ENCODE assay signal across 8 mouse cellular contexts in the genomic region with DNA sequence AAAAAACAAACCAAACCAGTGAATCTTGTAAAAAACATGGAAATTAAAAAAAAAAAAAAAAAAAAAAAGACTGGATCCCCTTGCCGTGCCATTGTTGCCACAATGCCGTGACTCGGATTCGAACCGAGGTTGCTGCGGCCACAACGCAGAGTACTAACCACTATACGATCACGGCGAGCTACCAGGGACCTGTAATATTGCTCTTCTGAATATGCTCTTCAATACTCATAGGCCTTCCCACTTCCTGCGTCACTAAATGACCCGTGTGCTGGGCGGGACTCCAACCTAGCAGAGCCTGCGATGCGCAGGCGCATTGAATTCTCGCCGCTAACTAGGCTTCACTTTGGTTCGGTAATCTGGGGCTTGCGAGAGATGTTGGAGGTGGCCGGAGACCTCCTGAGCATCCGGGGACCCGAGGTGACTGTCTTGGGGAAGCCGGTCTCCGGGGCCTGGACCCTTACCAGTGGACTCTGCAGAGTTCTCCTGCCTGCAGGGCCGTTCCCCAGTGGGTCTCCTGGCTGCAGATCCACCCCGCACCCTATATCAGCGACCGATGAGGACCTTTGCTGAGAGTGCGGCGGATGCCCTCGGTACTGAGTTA. TPM values are rescaled to one million over a fixed set of nuclear protein-coding genes. Genes with fewer than 3 reads are reported as not detected.
A peak's percentile ranks its signal among the peaks of the same experiment; 100 is the strongest.
DNase-seq lines count a peak whose midpoint lies in the region; ATAC-seq and TF ChIP-seq lines count a peak whose summit lies in the region.

No protein-coding gene starts in this region.

- peak overlapping the region; percentile 73 for H3K9ac ChIP-seq in heart, embryonic 12.5 days
- H3K9ac ChIP-seq in kidney, postnatal 0 days (ENCODE audit: low read depth, low read length) = peak overlapping the region; percentile 56
- peak overlapping the region; percentile 58 for H3K9ac ChIP-seq in liver, embryonic 11.5 days (ENCODE audit: low read depth, low read length)
- H3K9ac ChIP-seq in stomach, embryonic 14.5 days (replicated peaks; ENCODE audit: low read depth, low read length) = peak overlapping the region; percentile 58; the same call in 1 of the 2 replicates

- under 1% methylated on average over 32 of the region's 32 CpGs for WGBS in heart, embryonic 12.5 days
- under 1% methylated on average over 32 of the region's 32 CpGs for WGBS in kidney, postnatal 0 days
- under 1% methylated on average over 32 of the region's 32 CpGs for WGBS in liver, embryonic 11.5 days
- WGBS in stomach, embryonic 14.5 days = under 1% methylated on average over 32 of the region's 32 CpGs

- peaks cover 9% of the 10 kb centered on the region for H3K4me1 ChIP-seq in heart, embryonic 12.5 days (replicated peaks)
- H3K4me1 ChIP-seq in kidney, postnatal 0 days (replicated peaks; ENCODE audit: insufficient read depth, low read length) = 0 out of 2 replicates have a peak, but pooled peaks cover 5% of the 10 kb centered on the region
- no peaks in the 10 kb centered on the region for H3K4me1 ChIP-seq in liver, embryonic 11.5 days (replicated peaks; ENCODE audit: control insufficient read depth, insufficient read depth, low read length)
- H3K4me1 ChIP-seq in stomach, embryonic 14.5 days (ENCODE audit: control insufficient read depth, insufficient read depth, low read length) = no peaks in the 10 kb centered on the region

- DNase-seq in B cell, adult 2 months = peak; percentile 93 to 96
- DNase-seq in brain, adult 2 months (ENCODE audit: low read depth, low spot score) = peak; percentile 98
- DNase-seq in kidney, postnatal 0 days (ENCODE audit: low spot score) = peak; percentile 97
- peak; percentile 90 for DNase-seq in liver, embryonic 11.5 days (ENCODE audit: low spot score)
- peak; percentile 100 for DNase-seq in naive thymus-derived CD4-positive, alpha-beta T cell, adult 2 months (ENCODE audit: low read depth)

- H3K27ac ChIP-seq in heart, embryonic 12.5 days (ENCODE audit: poor library complexity, severe bottlenecking) = peak overlapping the region; percentile 88
- peak overlapping the region; percentile 77 for H3K27ac ChIP-seq in kidney, postnatal 0 days
- H3K27ac ChIP-seq in liver, embryonic 11.5 days (ENCODE audit: low read depth, low read length) = peak overlapping the region; percentile 56
- H3K27ac ChIP-seq in stomach, embryonic 14.5 days (ENCODE audit: low read length) = peak overlapping the region; percentile 89

- H3K4me3 ChIP-seq in heart, embryonic 12.5 days = peak overlapping the region; percentile 73
- H3K4me3 ChIP-seq in kidney, postnatal 0 days (replicated peaks; ENCODE audit: low read depth, low read length) = peak overlapping the region; percentile 73
- peak overlapping the region; percentile 69 for H3K4me3 ChIP-seq in liver, embryonic 11.5 days (ENCODE audit: low read depth, low read length)
- H3K4me3 ChIP-seq in stomach, embryonic 14.5 days (ENCODE audit: low read depth, low read length) = peak overlapping the region; percentile 72

- ATAC-seq in erythroblast, adult 5-6 weeks (replicated peaks; ENCODE audit: low FRiP score, poor library complexity, severe bottlenecking) = peak; percentile 79
- ATAC-seq in heart, embryonic 12.5 days (ENCODE audit: insufficient number of reproducible peaks, low FRiP score) = peak; percentile 83
- peak; percentile 85 for ATAC-seq in kidney, postnatal 0 days (replicated peaks; ENCODE audit: low FRiP score, low read depth)
- ATAC-seq in liver, embryonic 11.5 days (replicated peaks; ENCODE audit: low FRiP score) = peak; percentile 75
- ATAC-seq in stomach, embryonic 14.5 days (ENCODE audit: insufficient number of reproducible peaks, insufficient read depth, low FRiP score, low read depth) = peak; percentile 87

- H3K9me3 ChIP-seq in heart, embryonic 12.5 days (replicated peaks) = no peaks in the 10 kb centered on the region
- H3K9me3 ChIP-seq in kidney, postnatal 0 days (replicated peaks; ENCODE audit: low read length) = no peaks in the 10 kb centered on the region
- no peaks in the 10 kb centered on the region for H3K9me3 ChIP-seq in liver, embryonic 11.5 days (ENCODE audit: control insufficient read depth, low read length)
- H3K9me3 ChIP-seq in stomach, embryonic 14.5 days (ENCODE audit: control insufficient read depth, low read depth, low read length) = no peaks in the 10 kb centered on the region

- no peak for TF ChIP-seq CTCF in kidney, postnatal 0 days (IDR thresholded peaks at IDR 0.05; ENCODE audit: low read depth)

- no peaks in the 10 kb centered on the region for H3K36me3 ChIP-seq in heart, embryonic 12.5 days
- H3K36me3 ChIP-seq in kidney, postnatal 0 days (ENCODE audit: insufficient read depth, low read length) = no peaks in the 10 kb centered on the region
- no peaks in the 10 kb centered on the region for H3K36me3 ChIP-seq in liver, embryonic 11.5 days (ENCODE audit: control insufficient read depth, insufficient read depth, low read length)
- H3K36me3 ChIP-seq in stomach, embryonic 14.5 days (ENCODE audit: control insufficient read depth, insufficient read depth, low read length) = no peaks in the 10 kb centered on the region

- peaks cover 13% of the 10 kb centered on the region; the same call in 1 of the 2 replicates for H3K27me3 ChIP-seq in heart, embryonic 12.5 days (replicated peaks)
- no peaks in the 10 kb centered on the region for H3K27me3 ChIP-seq in kidney, postnatal 0 days (ENCODE audit: insufficient read depth, low read length)
- no peaks in the 10 kb centered on the region; the same call in 1 of the 2 replicates for H3K27me3 ChIP-seq in liver, embryonic 11.5 days (replicated peaks; ENCODE audit: control insufficient read depth, insufficient read depth, low read length)
- no peaks in the 10 kb centered on the region for H3K27me3 ChIP-seq in stomach, embryonic 14.5 days (ENCODE audit: control insufficient read depth, insufficient read depth, low read length)

- peak overlapping the region; percentile 69 for H3K4me2 ChIP-seq in heart, embryonic 12.5 days
- H3K4me2 ChIP-seq in kidney, postnatal 0 days (ENCODE audit: low read length) = peak overlapping the region; percentile 90
- H3K4me2 ChIP-seq in liver, embryonic 11.5 days = peak overlapping the region; percentile 95
- H3K4me2 ChIP-seq in stomach, embryonic 14.5 days (replicated peaks; ENCODE audit: low read depth, low read length) = peak overlapping the region; percentile 86

RNA-seq across cellular contexts. Expression of a gene that starts 6.5 kb away (rescaled TPM):
- 0.84 TPM in 1 of 2 replicates, not detected in the other for total RNA-seq in erythroblast, adult 5-6 weeks (2015; ENCODE audit: low replicate concordance)
- total RNA-seq in erythroblast, adult 5-6 weeks (2017; ENCODE audit: low replicate concordance) = 6.3 and 13.0 TPM in 2 replicates
- polyA plus RNA-seq in heart, embryonic 12.5 days (2016; fragmentation: Nextera tagmentation; extraction: Ambion mirVana) = 2.6 and 2.9 TPM in 2 replicates
- 1.3 and 2.3 TPM in 2 replicates for polyA plus RNA-seq in kidney, postnatal 0 days (2015; fragmentation: Nextera tagmentation; extraction: Ambion mirVana)
- 2.5 TPM in 2 replicates for polyA plus RNA-seq in liver, embryonic 11.5 days (2014; fragmentation: Nextera tagmentation; extraction: Ambion mirVana)
- polyA plus RNA-seq in stomach, embryonic 14.5 days (2014; fragmentation: Nextera tagmentation; extraction: Ambion mirVana) = 3.8 and 5.2 TPM in 2 replicates

RNA-seq across cellular contexts. Expression of a gene that starts 50.8 kb away (rescaled TPM):
- total RNA-seq in erythroblast, adult 5-6 weeks (2015; ENCODE audit: low replicate concordance) = 12.3 and 16.5 TPM in 2 replicates
- total RNA-seq in erythroblast, adult 5-6 weeks (2017; ENCODE audit: low replicate concordance) = 11.7 and 15.9 TPM in 2 replicates
- 0.19 and 0.24 TPM in 2 replicates for polyA plus RNA-seq in heart, embryonic 12.5 days (2016; fragmentation: Nextera tagmentation; extraction: Ambion mirVana)
- 0.46 and 0.55 TPM in 2 replicates for polyA plus RNA-seq in kidney, postnatal 0 days (2015; fragmentation: Nextera tagmentation; extraction: Ambion mirVana)
- polyA plus RNA-seq in liver, embryonic 11.5 days (2014; fragmentation: Nextera tagmentation; extraction: Ambion mirVana) = 0.29 and 0.35 TPM in 2 replicates
- 6.6 and 6.9 TPM in 2 replicates for polyA plus RNA-seq in stomach, embryonic 14.5 days (2014; fragmentation: Nextera tagmentation; extraction: Ambion mirVana)

Comparison
In these comparisons a context has a peak if more than half of its experiments do, and no peak if none do; other contexts are left out.
1. Peak in every context shown above with its lines: DNase-seq, ATAC-seq, H3K4me3 ChIP-seq and H3K27ac ChIP-seq.